Mouse (Mus musculus) heart, adult 9 months (tissue): ENCODE data around the gene Zfp622.
A peak's percentile ranks its signal among the peaks of the same experiment; 100 is the strongest.

Source experiments
- DNase-seq, 2 experiments: peaks; one replicate each; pipeline ENCODE4 v3.0.0; 2022; ENCODE audit warnings: low spot score in 2 of 2

Zfp622 gene

DNA sequence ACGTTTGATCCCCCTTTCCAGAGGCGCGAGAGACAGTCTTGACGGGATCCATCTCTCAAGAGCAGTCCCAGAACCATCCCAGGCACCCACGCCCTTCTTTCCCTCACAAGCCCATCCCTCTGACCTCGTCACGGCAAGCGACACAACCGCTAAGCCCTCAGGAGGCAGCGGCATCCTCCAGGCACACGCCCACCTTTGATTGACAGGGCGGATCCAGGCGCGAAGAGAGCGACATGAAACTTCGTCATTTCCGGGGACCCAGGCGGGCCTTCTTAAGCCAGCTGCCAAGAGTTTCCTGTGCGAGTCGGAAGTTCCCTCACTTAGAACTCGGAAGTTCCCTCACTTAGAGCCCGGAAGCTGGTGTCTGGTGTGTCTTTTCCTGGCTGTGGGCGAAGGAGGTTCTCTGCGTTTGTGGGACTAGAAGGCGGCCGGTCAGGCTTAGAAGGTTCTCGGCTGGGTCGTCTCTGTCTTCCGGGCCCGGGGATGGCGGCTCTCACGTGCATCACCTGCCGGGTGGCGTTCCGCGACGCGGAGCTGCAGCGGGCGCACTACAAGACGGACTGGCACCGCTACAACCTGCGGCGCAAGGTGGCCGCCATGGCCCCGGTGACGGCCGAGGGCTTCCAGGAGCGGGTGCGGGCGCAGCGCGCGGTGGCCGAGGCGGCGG lies at the start of gene Zfp622:
Gene Zfp622, plus strand, starts transcription at position 300 of the 667 bp plus-strand sequence.
- peak; percentile 96 for DNase-seq

DNA sequence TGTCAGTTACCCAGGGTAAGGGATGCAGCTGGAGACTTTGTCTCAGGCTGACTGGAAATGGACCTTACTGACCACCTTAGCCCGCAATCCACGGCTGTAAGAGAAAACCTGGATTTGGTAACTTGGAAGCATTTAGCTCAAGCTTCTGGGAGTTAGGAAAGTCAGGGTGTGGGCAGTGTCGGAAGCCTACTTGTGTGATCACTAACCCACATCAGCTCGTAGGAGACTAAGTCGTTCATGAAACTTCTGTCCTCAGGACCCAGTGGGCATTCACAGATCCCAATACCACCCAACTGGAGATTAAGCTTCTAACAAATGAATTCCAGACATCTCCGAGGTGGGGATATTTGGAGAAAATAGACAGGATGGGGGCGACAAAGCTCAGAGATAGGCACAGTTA lies 49.8 kb upstream of the Zfp622 start:
- no peak for DNase-seq

DNA sequence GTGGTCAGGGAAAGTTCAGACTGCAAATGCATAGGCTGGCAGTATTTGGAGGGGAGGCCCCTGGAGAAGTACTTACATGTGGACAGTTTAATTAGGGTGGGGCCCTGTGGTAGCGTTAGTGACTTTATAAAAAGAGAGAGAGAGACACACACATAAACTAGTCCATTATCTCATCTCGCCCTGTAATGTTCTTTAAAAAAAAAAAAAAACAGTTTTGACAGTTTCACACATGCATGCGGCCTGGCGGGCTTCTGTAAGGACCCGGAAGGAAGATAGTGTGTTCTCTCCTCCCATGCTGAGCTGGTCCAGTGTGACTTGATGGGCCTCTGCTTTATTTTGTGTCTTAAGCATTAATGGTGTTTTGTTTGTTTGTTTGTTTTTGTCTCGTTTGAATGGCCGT lies 45.7 kb upstream of the Zfp622 start:
- no peak for DNase-seq

DNA sequence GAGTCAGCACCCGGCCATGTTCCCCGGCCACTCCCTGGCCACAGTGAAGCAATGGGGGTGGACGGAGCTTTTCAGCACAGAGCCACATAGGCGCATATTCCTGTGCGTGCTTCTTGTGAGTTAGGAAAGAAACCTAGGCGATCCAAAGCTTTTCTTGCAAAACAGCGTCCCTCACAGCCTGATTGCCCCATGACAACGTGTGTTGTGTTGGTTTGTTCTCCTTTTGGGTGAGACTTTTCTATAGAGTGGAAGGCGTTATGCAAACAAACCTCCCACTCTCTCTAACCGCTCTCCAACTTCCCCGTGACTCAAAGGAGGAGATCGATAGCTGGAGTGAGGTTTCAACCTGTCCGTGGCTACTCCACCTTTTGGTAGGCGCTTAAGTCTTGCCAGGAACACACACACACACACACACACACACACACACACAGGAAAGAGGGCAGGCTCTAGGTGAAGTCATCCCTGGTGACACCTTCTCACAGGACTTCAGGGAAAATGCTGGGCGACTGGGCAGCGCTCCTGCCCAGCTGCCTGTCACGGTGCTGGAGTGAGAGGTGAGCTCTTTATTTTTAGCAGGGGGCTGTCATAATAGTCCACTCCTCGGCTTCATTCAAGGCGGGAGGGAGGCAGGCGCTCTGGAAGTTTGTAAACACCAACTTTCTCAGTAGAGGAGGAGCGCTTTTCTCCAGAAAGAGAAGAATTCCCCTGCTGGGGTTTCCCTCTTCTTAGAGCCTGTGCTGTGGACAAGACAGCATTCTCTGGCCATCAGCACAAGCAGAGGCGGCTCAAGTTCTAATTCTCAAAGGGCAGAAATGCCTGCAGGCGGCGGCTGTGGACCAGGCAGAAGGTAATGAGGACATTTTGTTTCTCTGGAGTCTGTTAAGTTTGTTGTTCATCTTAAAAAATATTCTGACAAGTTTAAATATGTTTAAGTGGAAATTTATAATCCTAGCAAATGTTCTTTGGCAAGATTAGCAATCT lies 43.5 kb upstream of the Zfp622 start:
- DNase-seq = peak; percentile 65 to 68

DNA sequence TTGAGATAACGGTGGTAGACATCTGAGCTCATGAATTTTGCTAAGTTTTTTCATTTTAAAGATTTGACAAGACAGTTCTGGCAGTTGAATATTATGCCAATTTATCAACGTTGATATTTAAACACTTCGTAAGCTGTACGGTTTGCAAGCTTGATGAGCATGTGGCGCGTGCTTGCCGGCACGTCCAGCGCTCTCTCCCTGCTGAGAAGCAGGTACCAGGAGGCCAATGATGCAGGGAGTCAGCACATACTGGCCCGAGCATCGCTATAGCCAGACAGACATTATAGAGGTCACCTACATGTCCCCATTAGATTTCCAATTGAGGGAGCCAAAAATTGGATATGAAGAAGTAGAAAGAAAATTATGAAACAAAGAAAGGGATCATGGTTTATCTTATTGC lies 42.7 kb upstream of the Zfp622 start:
- DNase-seq = no peak

DNA sequence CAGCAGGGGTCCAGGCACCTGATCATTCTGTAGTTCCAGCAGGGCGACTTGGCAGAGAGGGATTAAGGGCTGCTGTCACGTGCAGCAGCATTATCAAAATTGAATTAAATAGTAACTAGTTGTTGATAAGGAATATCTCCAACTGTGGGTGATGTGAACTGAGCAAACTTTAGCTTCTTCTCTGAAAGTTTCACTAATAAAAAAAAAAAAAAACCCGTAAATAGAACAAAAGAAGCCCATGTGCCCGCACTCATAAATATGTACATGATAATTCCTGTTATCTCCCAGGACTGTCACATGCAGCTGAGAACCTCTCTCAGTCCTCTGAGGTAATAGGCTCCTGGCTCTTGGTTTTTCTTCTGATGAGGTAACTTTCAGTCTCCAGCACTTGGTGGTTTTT lies 41.8 kb upstream of the Zfp622 start:
- DNase-seq = no peak

DNA sequence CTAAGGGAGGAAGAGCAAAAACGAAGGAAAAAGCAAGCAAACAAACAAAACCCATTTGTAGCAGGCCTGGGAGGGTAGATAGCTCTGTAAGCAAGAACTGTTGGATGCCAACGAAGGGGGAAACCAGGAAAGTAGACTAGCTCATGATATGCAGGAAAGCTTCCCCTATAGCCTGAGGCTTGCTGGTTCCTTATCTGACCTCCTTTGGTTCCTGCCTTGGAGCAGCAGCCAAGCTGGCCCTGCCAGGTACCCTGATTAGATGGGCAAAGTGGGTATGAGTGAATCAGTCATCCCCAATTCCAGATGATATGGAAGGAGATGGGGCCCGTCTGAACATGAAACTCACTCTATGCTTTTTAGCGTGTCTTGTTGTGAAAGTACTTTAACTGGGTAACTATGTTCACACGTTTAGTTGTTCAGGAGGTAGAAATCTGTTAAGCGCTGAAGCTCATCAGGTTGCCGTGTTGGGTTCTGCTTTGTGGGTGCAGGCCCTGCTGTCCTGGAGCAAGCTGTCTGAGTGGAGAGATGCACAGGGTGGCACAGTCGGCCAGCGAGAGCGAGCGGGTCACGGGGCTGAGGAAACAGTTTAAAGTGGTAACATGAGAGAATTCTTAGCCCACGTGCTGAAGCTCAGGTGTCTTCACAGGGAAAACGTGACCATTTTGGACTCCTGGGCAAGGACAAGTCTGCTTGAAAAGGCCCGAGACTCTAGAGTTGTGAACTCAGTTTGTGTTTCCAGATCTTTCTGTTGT lies 40.6 kb upstream of the Zfp622 start:
- no peak for DNase-seq

DNA sequence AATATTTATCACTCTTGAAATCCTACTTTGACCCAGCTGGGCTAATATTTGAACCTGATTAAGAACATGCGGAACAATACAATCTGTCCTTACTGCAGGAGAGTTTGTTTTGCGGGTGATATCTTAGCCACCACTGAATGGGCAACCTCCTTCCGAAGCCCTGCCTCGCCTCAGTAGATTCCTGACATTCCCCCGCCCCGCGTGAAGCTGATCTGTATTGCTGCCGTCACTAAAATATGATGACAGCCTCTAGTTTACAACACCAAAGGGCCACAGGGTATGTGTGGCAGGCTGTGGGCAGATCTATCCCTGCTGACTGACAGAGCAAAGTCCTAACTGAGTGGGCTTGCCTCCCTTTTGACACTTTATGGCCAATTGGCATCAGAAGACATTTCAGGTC lies 38.9 kb upstream of the Zfp622 start:
- no peak for DNase-seq

DNA sequence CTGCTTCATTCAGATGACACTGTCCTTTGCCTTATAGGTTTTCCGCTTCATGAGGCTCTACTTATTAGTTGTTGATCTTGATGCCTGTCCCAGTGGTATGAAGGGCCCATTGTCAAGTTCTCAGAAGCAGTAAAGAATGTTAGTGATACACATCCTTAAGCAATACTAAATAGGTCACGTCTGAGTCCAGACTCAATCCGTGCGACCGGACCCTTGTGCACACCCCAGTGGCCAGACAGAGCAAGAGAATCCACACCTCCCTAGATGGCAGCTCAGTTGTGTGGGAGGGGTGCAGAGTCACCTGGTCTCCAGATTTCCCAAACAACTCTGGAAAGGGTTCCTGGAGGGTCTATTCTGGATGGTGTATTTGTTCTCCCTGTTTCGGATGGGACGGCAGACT lies 37.7 kb upstream of the Zfp622 start:
- no peak for DNase-seq

DNA sequence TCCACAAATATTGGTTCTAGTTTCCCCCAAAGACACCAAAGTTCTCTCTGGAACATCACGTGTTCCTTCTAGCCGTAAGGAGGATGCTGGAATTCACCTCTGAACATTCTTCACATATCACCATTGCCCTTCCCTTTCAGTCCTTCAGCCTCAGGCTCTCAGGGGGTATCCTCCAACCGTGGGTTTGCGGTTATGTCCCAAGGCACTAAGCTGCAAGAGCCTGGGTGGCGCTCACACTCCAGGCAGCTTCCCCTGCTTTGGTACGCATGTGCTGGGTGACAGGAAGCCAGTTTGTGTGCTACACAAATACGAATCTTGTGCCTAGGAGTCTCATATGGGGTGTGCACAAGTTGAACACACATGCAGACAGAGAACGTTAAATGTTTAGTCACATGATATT lies 36.8 kb upstream of the Zfp622 start:
- DNase-seq = no peak

DNA sequence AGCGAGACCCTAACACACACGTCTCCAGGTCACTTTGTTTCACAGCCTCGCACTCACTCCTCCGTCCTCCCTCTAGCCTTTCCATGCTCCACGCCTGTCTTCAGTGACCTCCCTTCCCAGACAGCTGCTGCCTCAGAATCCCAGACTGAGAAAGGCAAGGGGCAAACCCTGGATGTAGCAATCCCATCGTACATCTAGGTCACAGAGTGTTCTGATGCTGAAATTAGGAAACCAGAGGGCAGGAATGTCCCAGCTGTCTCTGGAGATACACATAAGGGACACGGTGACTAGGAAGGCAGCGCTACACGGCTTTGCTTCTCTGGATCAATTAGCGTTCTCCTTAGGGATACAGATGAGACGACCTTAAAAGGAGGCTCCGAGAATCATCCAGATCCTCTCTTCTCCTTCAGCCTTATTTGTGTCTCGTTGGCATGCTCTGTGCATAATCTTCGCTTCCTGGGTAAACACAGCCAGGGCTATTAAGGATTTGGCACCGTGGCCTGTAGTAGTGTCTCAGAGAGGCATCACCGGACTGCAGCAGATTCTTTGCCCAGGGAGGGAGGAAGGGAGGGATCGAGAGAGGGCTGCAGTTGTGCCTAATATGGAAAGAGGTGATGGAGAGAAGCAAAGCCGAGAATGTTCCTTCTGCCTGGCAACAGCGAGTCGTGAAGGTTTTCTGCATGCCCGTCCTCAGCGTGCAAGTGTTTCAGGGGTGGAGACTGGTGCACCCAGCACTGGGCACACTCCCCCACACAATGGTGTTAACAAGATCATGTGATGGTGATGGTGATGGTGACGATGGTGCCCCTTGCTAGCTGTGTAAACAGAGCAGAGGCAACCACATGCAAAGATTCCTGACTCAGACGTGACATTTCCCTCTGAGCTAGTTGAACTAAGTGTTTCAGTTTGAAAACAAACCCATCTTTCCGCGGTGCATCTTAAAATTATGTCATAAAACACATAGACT lies 35.6 kb upstream of the Zfp622 start:
- DNase-seq = no peak

DNA sequence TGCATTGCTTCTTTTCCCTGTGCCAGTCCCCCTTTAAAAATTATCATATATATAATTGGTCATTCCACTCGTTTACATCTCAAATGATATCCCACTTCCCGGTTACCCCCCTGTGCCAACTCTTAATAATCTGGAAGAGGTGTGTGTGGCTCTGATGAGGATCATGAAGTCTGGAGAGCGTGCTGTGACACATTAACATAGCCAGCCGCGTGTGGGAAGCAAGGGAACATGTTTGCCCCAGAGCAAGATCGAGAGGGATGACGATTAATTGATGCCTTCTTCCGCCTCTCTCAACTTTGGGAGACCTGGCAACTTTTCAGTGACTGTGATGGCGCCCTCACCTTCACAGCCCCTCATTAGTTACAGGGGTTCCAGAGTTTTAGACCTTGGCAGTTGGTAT lies 34.5 kb upstream of the Zfp622 start:
- no peak for DNase-seq

DNA sequence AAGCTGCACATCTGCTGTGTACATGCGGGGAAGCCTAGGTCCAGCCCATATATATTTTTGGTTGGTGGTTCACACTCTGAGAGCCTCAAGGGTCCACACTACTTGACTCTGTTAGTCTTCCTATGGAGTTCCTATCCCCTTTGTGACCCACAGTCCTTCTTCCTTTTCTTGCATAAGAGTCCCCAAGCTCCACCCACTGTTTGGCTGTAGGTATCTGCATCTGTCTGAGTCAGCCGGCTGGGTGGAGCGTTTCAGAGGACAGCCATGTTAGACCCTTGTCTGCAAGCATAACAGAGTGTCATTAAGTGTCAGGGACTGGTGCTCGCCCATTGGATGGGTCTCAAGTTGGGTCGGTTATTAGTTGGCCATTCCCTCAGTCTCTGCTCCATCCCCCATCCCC lies 33.6 kb upstream of the Zfp622 start:
- DNase-seq = no peak

DNA sequence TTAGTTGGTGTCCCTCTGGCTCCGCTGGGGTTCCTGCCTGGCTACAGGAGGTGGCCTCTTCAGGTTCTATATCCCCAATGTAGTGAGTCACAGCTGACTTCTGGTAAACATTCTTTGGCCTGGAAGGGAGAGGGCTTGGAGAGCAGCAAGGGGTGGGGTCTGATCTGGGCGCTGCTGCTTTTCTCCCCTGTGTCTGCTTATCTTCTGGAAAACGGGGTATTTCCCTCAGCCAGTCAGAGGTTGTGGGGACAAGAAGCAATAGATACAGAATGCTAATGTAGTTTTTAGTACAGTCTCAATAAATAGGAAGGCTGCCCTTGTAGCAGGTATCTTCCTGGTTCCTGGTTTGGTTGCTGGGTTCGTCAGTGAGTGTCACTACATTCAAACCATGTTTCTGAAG lies 33.1 kb upstream of the Zfp622 start:
- DNase-seq = no peak

DNA sequence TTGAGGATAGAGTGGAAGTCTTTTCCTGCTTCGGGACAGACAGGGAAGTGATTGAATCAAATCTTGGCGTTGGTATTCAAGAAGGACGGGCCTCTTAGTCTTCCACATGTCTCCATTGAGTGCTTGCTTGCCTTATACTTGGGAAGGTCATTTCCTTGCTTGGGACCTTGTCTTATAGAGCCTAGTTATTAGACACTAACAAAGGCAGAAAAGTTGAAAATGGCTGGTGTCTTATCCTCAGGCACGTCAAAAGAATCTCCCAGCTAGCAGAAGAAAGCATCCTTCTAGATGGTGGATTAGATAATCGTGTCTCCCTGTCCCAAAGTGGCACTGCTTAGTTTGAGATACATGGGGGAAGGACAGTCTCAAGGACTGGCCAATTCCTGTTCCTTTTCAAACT lies 28.2 kb upstream of the Zfp622 start:
- DNase-seq = no peak

DNA sequence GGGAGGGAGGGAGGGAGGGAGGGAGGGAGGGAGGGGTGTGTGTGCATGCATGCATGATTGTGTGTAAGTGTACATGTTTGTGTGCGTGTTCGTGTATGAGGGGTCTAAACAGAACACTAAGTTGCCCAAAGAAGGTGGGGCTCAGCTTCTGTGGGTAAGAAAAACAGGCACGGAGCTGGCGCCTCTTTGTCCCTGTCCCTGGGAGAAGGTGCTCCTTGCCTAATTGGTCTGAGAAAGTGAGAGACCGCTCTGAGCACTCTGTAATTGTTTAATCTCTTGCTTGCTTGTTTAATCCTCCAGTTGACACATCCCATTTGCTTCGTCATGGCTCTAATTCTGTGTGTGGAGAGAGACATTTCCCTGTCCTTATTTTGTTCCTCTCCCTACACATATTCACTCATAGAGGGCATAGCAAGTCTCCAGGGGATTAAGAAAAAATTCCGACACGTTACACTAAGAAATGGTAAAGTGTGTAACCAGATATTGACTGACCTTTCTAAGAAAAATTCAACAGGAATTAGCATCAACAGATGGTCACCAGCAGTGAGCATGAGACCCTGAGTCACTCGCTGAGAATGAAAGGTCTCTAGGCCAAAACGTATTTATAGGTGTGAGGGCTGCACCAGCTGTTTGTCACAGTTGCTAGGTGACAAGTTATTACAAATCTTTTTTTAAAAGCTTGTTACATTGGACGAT lies 27.6 kb upstream of the Zfp622 start:
- peak in 1 of 2 experiments; percentile 44 for DNase-seq

DNA sequence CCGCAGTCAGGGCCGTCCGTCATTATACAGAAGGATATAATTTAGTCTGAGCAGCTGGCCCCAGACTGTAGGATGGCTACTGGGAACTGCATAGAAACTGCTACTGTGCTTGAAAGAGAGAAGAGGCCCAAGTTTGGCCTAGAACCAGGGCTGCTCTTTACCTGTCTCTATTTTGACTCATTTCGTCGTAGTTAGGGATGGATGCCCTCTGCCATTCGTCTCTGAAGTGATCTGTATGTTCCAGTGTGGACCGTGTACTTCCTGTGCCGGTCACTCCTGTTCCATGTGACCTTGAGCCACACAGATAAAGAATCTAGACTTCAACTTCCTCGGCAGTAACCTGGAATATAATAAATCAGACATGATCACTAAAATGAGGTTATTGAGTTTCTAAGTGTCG lies 26.5 kb upstream of the Zfp622 start:
- DNase-seq = no peak

DNA sequence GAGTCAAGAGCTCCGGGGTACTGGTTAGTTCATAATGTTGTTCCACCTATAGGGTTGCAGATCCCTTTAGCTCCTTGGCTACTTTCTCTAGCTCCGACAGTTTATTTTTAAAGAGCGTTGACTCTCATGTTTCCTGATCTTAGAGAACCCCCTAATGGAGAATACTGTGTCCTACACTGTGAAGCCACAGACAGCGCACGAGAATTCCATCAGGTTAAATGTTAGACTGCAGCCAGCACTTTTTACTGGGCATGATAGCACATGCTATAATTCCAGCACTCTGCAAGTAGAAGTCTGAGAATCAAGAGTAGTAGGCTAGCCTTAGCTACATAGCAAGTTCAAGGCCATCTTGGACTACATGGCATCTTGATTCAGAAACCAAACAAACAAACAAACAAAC lies 24.8 kb upstream of the Zfp622 start:
- peak in 1 of 2 experiments; percentile 30 for DNase-seq

DNA sequence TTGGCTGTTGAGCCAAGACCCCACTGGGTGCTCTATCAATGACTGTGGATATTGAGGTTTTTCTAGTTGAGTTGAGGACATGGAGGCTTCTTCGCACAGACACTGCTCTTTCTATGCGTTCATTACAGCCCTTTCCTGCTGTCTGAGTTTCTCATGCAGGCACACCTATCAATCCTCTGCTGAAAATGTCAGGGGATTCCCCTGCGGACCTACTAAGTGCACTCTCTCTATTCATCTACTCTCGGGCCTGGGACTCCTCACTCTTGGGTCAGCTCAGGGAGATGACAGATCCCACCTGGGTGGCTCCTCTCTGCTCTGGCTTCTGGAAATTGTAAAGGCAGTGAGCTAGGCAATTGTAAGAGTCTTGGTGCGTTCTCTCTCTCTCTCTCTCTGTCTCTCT lies 23.9 kb upstream of the Zfp622 start:
- DNase-seq = no peak

DNA sequence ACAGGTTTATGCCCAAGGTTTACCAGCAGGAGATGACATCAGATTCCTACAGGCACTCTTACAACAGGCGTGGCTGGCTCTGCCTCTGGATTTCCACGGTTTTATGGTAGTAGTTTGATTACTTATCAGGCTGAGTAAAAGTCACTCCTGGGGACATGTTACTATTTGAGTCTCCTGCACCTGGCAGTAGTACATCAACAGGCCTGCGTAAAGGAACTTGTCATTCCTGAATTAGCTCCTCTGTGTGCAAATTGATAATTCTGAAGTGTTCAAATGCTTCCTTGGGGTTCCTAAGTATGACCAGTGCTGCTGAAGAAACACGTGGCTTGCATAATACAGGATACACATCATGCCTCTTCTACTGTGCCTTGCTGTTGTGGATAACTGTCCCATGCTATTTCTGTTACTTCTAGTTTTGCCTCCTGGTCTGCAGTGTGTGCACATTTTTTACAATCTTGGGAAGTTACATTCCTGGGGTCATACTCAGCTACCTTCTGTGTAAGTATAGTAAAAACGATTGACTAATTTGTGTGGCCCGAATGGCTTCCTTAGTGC lies 17.9 kb upstream of the Zfp622 start:
- no peak for DNase-seq
